Mouse (Mus musculus) ES-E14 (cell line): Measurements from ENCODE around the gene BC049715.

Experiments
- CHD2 ChIP-seq: IDR thresholded peaks from 2 replicates; pipeline ENCODE4 v1.6.1; 2014; ENCODE audit warnings: mild to moderate bottlenecking, low read depth, low read length, inconsistent platforms
- HCFC1 ChIP-seq: IDR thresholded peaks from 2 replicates; pipeline ENCODE4 v1.6.1; 2012; ENCODE audit warnings: low read length, inconsistent platforms, borderline replicate concordance; ENCODE audit not compliant: insufficient read depth
- MAFK ChIP-seq: IDR thresholded peaks from 2 replicates; pipeline ENCODE4 v1.6.1; 2014; ENCODE audit warnings: mild to moderate bottlenecking, low read depth, low read length, inconsistent platforms; ENCODE audit not compliant: insufficient read depth
- ZC3H11A ChIP-seq: IDR thresholded peaks from 2 replicates; pipeline ENCODE4 v1.6.1; 2012; ENCODE audit warnings: low read depth, mild to moderate bottlenecking, inconsistent platforms, low read length, borderline replicate concordance
- ZNF384 ChIP-seq: IDR thresholded peaks from 2 replicates; pipeline ENCODE4 v1.6.1; 2012; ENCODE audit warnings: low read depth, low read length, inconsistent platforms

- no peak for TF ChIP-seq HCFC1
- TF ChIP-seq CHD2 = no peak
- no peak for TF ChIP-seq ZC3H11A
- no peak for TF ChIP-seq ZNF384
- TF ChIP-seq MAFK = no peak
Observed at GRCm38 (mm10) chr6:136835352-136835751, 7.9 kb downstream of the BC049715 start, which contains the start of gene Smco3.
